10 mouse cellular contexts compared by ENCODE assay signal in the genomic region with DNA sequence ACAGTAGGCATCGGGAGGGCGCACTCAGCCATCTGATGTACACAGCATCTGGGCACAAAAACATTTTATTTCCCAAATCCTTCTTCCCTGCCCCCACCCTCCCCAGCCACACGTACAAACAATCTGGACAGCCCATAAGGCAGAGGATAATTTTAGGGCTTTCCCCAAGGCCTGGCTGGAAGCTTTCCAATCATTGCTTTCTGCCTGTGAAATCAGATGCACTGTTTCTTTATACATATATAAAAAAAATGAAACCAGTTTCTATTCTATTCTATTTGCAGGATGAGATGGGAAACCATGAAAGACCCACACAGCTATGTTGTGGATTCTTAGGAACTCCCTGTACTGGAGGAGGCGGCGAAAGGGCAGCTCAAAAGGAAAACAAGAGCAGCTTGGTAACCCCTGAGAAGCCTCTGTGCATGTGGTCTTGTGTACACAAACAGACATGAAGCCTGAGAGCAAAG. TPM values are rescaled to one million over a fixed set of nuclear protein-coding genes. Genes with fewer than 3 reads are reported as not detected.
DNase-seq lines count a peak whose midpoint lies in the region; ATAC-seq and TF ChIP-seq lines count a peak whose summit lies in the region.
"Had no signal": no experiment of that assay in that cellular context is flagged by ENCODE, and none has a peak within 500 bp of the region (broad histone marks: within the 10 kb centered on the region; RNA-seq: fewer than 3 reads in every experiment).

No protein-coding gene starts in this region.

- TF ChIP-seq POLR2A in kidney, adult 2 months (IDR thresholded peaks at IDR 0.05; ENCODE audit: low read depth, low read length): no peak

- DNase-seq in neural tube, embryonic 10.5 days (ENCODE audit: extremely low spot score, low spot score): no peak
- peak; percentile 38 to 47 for DNase-seq in frontal cortex, postnatal 14 days (ENCODE audit: low spot score in 2 of 2)
- no peak for DNase-seq in limb, embryonic 10.5 days (ENCODE audit: low spot score)
- no peak for DNase-seq in gastrocnemius, postnatal 4 days (ENCODE audit: low spot score in 2 of 2)
- no peak for DNase-seq in kidney, adult 9 months
- no peak for DNase-seq in thymus, postnatal 14 days
- no peak for DNase-seq in kidney, adult 2 months

- H3K4me1 ChIP-seq in neural tube, embryonic 12.5 days: peaks cover 17% of the 10 kb centered on the region
- peaks cover 16% of the 10 kb centered on the region for H3K4me1 ChIP-seq in limb, embryonic 10.5 days
- H3K4me1 ChIP-seq in kidney, adult 2 months (ENCODE audit: control insufficient read depth, insufficient read depth, low read length): no peaks in the 10 kb centered on the region

- no peaks in the 10 kb centered on the region for H3K36me3 ChIP-seq in neural tube, embryonic 12.5 days
- H3K36me3 ChIP-seq in limb, embryonic 10.5 days: no peaks in the 10 kb centered on the region
- no peaks in the 10 kb centered on the region for H3K36me3 ChIP-seq in kidney, adult 2 months (ENCODE audit: control insufficient read depth, insufficient read depth, low read length)
- H3K36me3 ChIP-seq: G1E; heart, embryonic 15.5 days had no signal

- H3K9ac ChIP-seq in neural tube, embryonic 12.5 days: no peak overlapping the region
- H3K9ac ChIP-seq: heart, embryonic 15.5 days had no signal

- H3K9me3 ChIP-seq in neural tube, embryonic 12.5 days: no peaks in the 10 kb centered on the region
- no peaks in the 10 kb centered on the region for H3K9me3 ChIP-seq in limb, embryonic 10.5 days (replicated peaks)
- H3K9me3 ChIP-seq: heart, embryonic 15.5 days had no signal

- ATAC-seq in neural tube, embryonic 12.5 days (ENCODE audit: low FRiP score, low read depth): no peak

- H3K27ac ChIP-seq in neural tube, embryonic 12.5 days: 0 out of 2 replicates have a peak overlapping the region, but pooled peaks have one; percentile 5
- H3K27ac ChIP-seq in limb, embryonic 10.5 days: 0 out of 2 replicates have a peak overlapping the region, but pooled peaks have one; percentile 25
- H3K27ac ChIP-seq in kidney, adult 2 months (ENCODE audit: insufficient read depth, low read depth, low read length): no peak overlapping the region
- H3K27ac ChIP-seq: heart, embryonic 15.5 days had no signal

- TF ChIP-seq CTCF in kidney, adult 2 months (conservative IDR thresholded peaks at IDR 0.05; ENCODE audit: insufficient read depth, insufficient read length, low read depth, low read length): no peak

- H3K4me2 ChIP-seq in neural tube, embryonic 12.5 days (replicated peaks): no peak overlapping the region; the same call in 1 of the 2 replicates
- H3K4me2 ChIP-seq: heart, embryonic 15.5 days had no signal

- H3K27me3 ChIP-seq in neural tube, embryonic 12.5 days (replicated peaks): no peaks in the 10 kb centered on the region
- no peaks in the 10 kb centered on the region for H3K27me3 ChIP-seq in limb, embryonic 10.5 days (ENCODE audit: low read depth, poor library complexity, severe bottlenecking)
- H3K27me3 ChIP-seq in kidney, adult 2 months (replicated peaks; ENCODE audit: control insufficient read depth, insufficient read depth, low read length): no peaks in the 10 kb centered on the region
- H3K27me3 ChIP-seq: heart, embryonic 15.5 days had no signal

- H3K4me3 ChIP-seq in neural tube, embryonic 12.5 days: no peak overlapping the region
- no peak overlapping the region for H3K4me3 ChIP-seq in limb, embryonic 10.5 days
- H3K4me3 ChIP-seq in kidney, adult 2 months (ENCODE audit: insufficient read depth, low read depth, low read length): no peak overlapping the region
- H3K4me3 ChIP-seq: heart, embryonic 15.5 days had no signal

- 55% methylated on average over 5 of the region's 5 CpGs for WGBS in neural tube, embryonic 12.5 days
- 74% methylated on average over 5 of the region's 5 CpGs for WGBS in limb, embryonic 10.5 days
- WGBS in kidney, adult 2 months: 61% methylated on average over 5 of the region's 5 CpGs

RNA-seq across cellular contexts. Expression of a gene that starts 13.6 kb away (rescaled TPM):
- polyA plus RNA-seq in neural tube, embryonic 12.5 days (2016; fragmentation: Nextera tagmentation; extraction: Ambion mirVana): 39.7 and 41.0 TPM in 2 replicates
- polyA plus RNA-seq in limb, embryonic 10.5 days (2016; fragmentation: Nextera tagmentation; extraction: Ambion mirVana): 20.6 and 32.5 TPM in 2 replicates
- 1 to 10 TPM; 3.2 to 3.6 TPM for total RNA-seq in gastrocnemius, postnatal 4 days (2021)
- 7.4 and 8.6 TPM in 2 replicates for polyA plus RNA-seq in kidney, adult 2 months (2012; rRNA removed)
- polyA plus RNA-seq: G1E had no signal

Comparison
In these comparisons a context has a peak if more than half of its experiments do, and no peak if none do; other contexts are left out.
1. DNase-seq: peak in frontal cortex, postnatal 14 days (2 of 2); none in neural tube, embryonic 10.5 days (single experiment), limb, embryonic 10.5 days (single experiment), gastrocnemius, postnatal 4 days (0 of 2), kidney, adult 9 months (single experiment), thymus, postnatal 14 days (single experiment) and kidney, adult 2 months (single experiment).